Mouse (Mus musculus) ES-E14 (cell line): ENCODE measurements around the gene Mfsd2a. TPM values are rescaled to one million over a fixed set of nuclear protein-coding genes. Genes with fewer than 3 reads are reported as not detected.

ENCODE experiments used
- DNase-seq: peaks from one replicate; pipeline ENCODE4 v3.0.0-alpha.2; 2013; ENCODE audit warnings: low read depth, low spot score
- H3K27ac ChIP-seq: 2 replicates; pipeline ENCODE4 v1.5.1; 2012; ENCODE audit warnings: low read depth, mild to moderate bottlenecking, low read length, moderate library complexity, mixed read lengths; ENCODE audit not compliant: poor library complexity, insufficient read depth, severe bottlenecking
- H3K36me3 ChIP-seq: 2 replicates; pipeline ENCODE4 v1.6.1; 2012; ENCODE audit warnings: mild to moderate bottlenecking, low read length, moderate library complexity, mixed read lengths; ENCODE audit not compliant: control insufficient read depth, poor library complexity, insufficient read depth, severe bottlenecking
- H3K4me1 ChIP-seq, 2 experiments: fragments of 150-350 bp in 1 of 2; sonication (generic) in 1 of 2; 2 replicates each; pipeline ENCODE4 v1.6.1; 2012; ENCODE audit warnings: low read length in 2 of 2, mild to moderate bottlenecking in 1 of 2, mixed read lengths in 1 of 2; ENCODE audit not compliant: control insufficient read depth in 2 of 2, insufficient read depth in 2 of 2, poor library complexity in 1 of 2
- H3K4me3 ChIP-seq, 2 experiments: fragments of 150-350 bp in 1 of 2; sonication (generic) in 1 of 2; 2 replicates each; pipeline ENCODE4 v1.5.1; 2012; ENCODE audit warnings: low read length in 2 of 2, low read depth in 1 of 2, mild to moderate bottlenecking in 1 of 2, mixed read lengths in 1 of 2; ENCODE audit not compliant: insufficient read depth in 1 of 2, poor library complexity in 1 of 2, severe bottlenecking in 1 of 2
- H3K9ac ChIP-seq: 2 replicates; pipeline ENCODE4 v1.6.1; 2012; ENCODE audit warnings: low read depth, mild to moderate bottlenecking, low read length, mixed read lengths; ENCODE audit not compliant: poor library complexity, insufficient read depth, severe bottlenecking
- H3K9me3 ChIP-seq: fragments of 150-350 bp; sonication (generic); 2 replicates; pipeline ENCODE4 v1.6.1; 2012; ENCODE audit warnings: low read depth, mild to moderate bottlenecking, low read length; ENCODE audit not compliant: control insufficient read depth, insufficient read depth
- CHD2 ChIP-seq: IDR thresholded peaks from 2 replicates; pipeline ENCODE4 v1.6.1; 2014; ENCODE audit warnings: mild to moderate bottlenecking, low read depth, low read length, inconsistent platforms
- HCFC1 ChIP-seq: IDR thresholded peaks from 2 replicates; pipeline ENCODE4 v1.6.1; 2012; ENCODE audit warnings: low read length, inconsistent platforms, borderline replicate concordance; ENCODE audit not compliant: insufficient read depth
- MAFK ChIP-seq: IDR thresholded peaks from 2 replicates; pipeline ENCODE4 v1.6.1; 2014; ENCODE audit warnings: mild to moderate bottlenecking, low read depth, low read length, inconsistent platforms; ENCODE audit not compliant: insufficient read depth
- ZC3H11A ChIP-seq: IDR thresholded peaks from 2 replicates; pipeline ENCODE4 v1.6.1; 2012; ENCODE audit warnings: low read depth, mild to moderate bottlenecking, inconsistent platforms, low read length, borderline replicate concordance
- ZNF384 ChIP-seq: IDR thresholded peaks from 2 replicates; pipeline ENCODE4 v1.6.1; 2012; ENCODE audit warnings: low read depth, low read length, inconsistent platforms
- in situ Hi-C, 2 experiments: fragments of 600-800 bp; cut with MboI; formaldehyde crosslinking; loops; one replicate each; pipeline ENCODE4 v1.15.1; 2025; ENCODE audit warnings: low sequenced_read_pairs in 2 of 2, inconsistent platforms in 1 of 2; ENCODE audit not compliant: unreplicated experiment in 2 of 2
- total RNA-seq: library from RNA; depleted of rRNA; stranded (reverse); fragments of 300-350 nt; gene quantifications from 2 replicates; pipeline ENCODE4 v1.2.3, GENCODE M21; 2012; rRNA removed

Mfsd2a gene
- total RNA-seq, 1 experiment: 4.3 TPM

- Histone ChIP-seq H3K4me1 (no peaks in the 10 kb centered on the region), H3K36me3 (no peaks in the 10 kb centered on the region), H3K9ac (no peak overlapping the region), H3K9me3 (no peaks in the 10 kb centered on the region), H3K27ac (no peak overlapping the region), H3K4me3 (no peak overlapping the region)
- in situ Hi-C loops: loop anchor here in 1 of 2 experiments (25.0 kb wide), 1 partner anchor 182 kb away; no protein-coding TSS in a partner anchor
- DNase-seq: no peak
- TF ChIP-seq MAFK: no peak
- no peak for TF ChIP-seq HCFC1
Observed at GRCm38 (mm10) chr4:122905359-122905758, 55.6 kb downstream of the Mfsd2a start.

DNA sequence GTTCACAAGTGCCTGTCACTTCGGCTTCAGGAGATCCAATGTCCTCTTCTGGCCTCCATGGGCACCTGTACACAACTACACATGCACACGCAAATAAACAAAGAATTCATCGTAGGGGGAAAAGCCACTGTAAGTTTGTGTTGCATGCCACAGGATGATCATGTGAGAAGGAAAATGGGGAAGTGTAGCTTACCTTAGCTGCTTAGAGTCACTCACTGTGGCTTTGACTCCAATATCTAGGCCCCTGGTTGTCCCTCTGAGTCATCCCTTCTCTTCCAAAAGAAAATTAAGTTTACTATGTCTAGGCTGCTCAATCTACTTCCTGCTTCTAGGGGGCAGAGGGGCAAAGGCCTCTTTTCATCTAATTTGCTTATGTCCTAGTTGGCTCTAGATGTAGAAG, 57.3 kb downstream of the Mfsd2a start:
- no peaks in the 10 kb centered on the region for H3K36me3 ChIP-seq
- in situ Hi-C loops: loop anchor here in 1 of 2 experiments (25.0 kb wide), 1 partner anchor 184 kb away; no protein-coding TSS in a partner anchor

DNA sequence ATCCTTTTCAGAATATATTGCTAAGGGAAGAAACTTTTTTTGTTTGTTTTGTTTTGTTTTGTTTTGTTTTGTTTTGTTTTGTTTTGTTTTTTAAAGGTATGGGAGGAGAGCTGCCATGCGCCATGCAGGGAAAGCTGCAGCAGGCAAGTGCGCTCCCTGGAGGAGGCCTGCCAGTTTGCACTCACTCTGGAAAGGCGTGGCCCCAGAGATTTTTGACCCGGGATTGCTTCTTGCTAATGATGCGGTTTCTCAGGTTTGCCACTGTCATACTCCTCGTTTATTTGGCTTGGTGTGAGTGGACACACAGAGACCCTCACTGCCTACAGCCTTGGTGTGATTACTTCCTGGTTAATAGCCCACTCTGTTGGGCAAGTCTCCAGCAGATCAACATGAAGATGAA, 58.8 kb downstream of the Mfsd2a start:
- in situ Hi-C loops: loop anchor here in 1 of 2 experiments (25.0 kb wide), 1 partner anchor 185 kb away; no protein-coding TSS in a partner anchor
- no peaks in the 10 kb centered on the region for H3K4me1 ChIP-seq
- no peak overlapping the region for H3K4me3 ChIP-seq
- H3K36me3 ChIP-seq: no peaks in the 10 kb centered on the region
- H3K9me3 ChIP-seq: no peaks in the 10 kb centered on the region
- H3K9ac ChIP-seq: no peak overlapping the region
- H3K27ac ChIP-seq: no peak overlapping the region
- no peak for DNase-seq
- TF ChIP-seq ZC3H11A: no peak
- no peak for TF ChIP-seq HCFC1
- TF ChIP-seq CHD2: no peak
- no peak for TF ChIP-seq ZNF384
- no peak for TF ChIP-seq MAFK

More for the DNA sequence above, 57.3 kb downstream of the Mfsd2a start:
- no peak for TF ChIP-seq CHD2
- no peak for TF ChIP-seq ZNF384
- H3K9ac ChIP-seq: no peak overlapping the region
- no peaks in the 10 kb centered on the region for H3K4me1 ChIP-seq
- H3K4me3 ChIP-seq: no peak overlapping the region
- H3K27ac ChIP-seq: no peak overlapping the region
- DNase-seq: no peak
- no peaks in the 10 kb centered on the region for H3K9me3 ChIP-seq

GRCm38 (mm10) chr4:122898313-122898712, 62.7 kb downstream of the Mfsd2a start:
- Histone ChIP-seq H3K4me1 (no peaks in the 10 kb centered on the region), H3K4me3 (no peak overlapping the region), H3K36me3 (no peaks in the 10 kb centered on the region), H3K9ac (no peak overlapping the region), H3K27ac (no peak overlapping the region), H3K9me3 (no peaks in the 10 kb centered on the region)
- 0 out of 2 replicates have a peak, but pooled peaks have one; percentile 7 for TF ChIP-seq ZC3H11A
- TF ChIP-seq CHD2: no peak
- TF ChIP-seq ZNF384: no peak
- in situ Hi-C loops: no loop called here
- peak; percentile 78 for DNase-seq

DNA sequence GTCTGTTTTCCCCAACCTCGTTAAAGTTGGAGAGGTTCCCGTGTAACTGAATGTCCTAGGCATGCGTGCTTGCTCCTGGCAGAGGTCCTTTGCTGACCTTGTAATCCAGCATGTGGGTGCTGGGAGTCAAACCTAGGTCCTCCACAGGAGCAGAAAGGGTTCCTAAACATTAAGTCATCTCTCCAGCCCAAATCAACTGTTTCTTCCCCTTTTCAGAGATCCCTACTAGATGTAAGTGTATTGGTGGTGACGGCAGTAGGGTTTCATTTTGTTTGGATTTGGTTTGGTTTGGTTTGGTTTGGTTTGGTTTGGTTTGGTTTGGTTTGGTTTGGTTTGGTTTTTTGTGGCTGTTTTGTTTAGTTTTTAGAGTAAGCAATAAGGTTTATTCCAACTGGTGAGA, 63.2 kb downstream of the Mfsd2a start:
- no peaks in the 10 kb centered on the region for H3K4me1 ChIP-seq
- no peaks in the 10 kb centered on the region for H3K9me3 ChIP-seq
- H3K36me3 ChIP-seq: no peaks in the 10 kb centered on the region
- H3K4me3 ChIP-seq: no peak overlapping the region
- in situ Hi-C loops: no loop called here
- H3K9ac ChIP-seq: no peak overlapping the region
- no peak for TF ChIP-seq HCFC1
- TF ChIP-seq ZC3H11A: no peak
- TF ChIP-seq MAFK: no peak
- TF ChIP-seq CHD2: no peak
- no peak for TF ChIP-seq ZNF384
- DNase-seq: no peak
- H3K27ac ChIP-seq: no peak overlapping the region

Other genes starting within 250 kb of the Mfsd2a start
- gene Ppt1, start 124.9 kb downstream of the Mfsd2a start, total RNA-seq: 34.9 and 43.3 TPM in 2 replicates
- 89.4 and 130 TPM in 2 replicates for gene Cap1, start 75.1 kb downstream of the Mfsd2a start, total RNA-seq
- 6.8 and 7.3 TPM in 2 replicates for gene Mycl, start 34.5 kb upstream of the Mfsd2a start, total RNA-seq
- gene Trit1, start 55.4 kb upstream of the Mfsd2a start, total RNA-seq: 17.1 and 19.1 TPM in 2 replicates
- gene Bmp8b, start 144.0 kb upstream of the Mfsd2a start, total RNA-seq: 7.2 and 9.2 TPM in 2 replicates
- gene Oxct2b, start 155.1 kb upstream of the Mfsd2a start, total RNA-seq: 2.8 TPM in 2 replicates
- 77.1 and 81.6 TPM in 2 replicates for gene Ppie, start 178.8 kb upstream of the Mfsd2a start, total RNA-seq
- 0.67 and 0.79 TPM in 2 replicates for gene Hpcal4, start 222.0 kb upstream of the Mfsd2a start, total RNA-seq
- not detected in 2 replicates for gene Nt5c1a, start 240.3 kb upstream of the Mfsd2a start, total RNA-seq